Mouse (Mus musculus): ENCODE results near the gene Dhx58.

The Dhx58 gene

DNA sequence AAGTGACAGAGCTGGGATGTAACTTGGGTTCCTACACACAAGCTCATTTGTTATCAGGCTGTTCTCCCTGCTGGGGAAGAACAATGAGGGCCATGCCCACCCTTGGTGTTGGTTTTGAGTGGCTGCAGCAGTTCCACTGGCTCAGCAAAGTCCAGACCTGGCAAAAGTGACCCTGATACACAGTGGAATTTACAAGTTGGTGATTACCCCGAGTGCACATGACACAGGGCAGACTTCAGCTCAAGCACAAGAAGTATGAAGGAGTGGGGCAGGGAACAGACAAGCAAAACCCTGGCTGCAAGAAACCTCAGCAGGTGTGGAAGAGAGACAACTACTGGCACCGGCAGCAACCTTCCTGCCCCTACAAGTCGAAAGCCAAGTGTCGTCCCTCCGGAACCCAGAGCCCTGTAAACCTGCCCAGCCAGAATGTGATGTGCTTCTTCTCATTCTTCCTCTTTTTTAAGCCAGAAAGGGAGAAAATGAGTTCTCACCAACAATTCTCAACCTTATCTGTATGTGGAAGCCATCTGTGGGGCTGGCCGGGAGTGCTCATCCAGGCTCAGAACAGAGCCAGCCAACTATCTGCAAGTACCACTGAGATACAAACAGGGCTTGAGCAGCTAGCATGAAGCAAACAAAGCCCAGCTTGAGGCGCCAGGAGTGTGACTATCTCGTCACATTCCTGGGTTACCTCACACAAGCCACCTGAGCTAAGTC lies 17.9 kb upstream of the Dhx58 start:
- no peak for DNase-seq

DNA sequence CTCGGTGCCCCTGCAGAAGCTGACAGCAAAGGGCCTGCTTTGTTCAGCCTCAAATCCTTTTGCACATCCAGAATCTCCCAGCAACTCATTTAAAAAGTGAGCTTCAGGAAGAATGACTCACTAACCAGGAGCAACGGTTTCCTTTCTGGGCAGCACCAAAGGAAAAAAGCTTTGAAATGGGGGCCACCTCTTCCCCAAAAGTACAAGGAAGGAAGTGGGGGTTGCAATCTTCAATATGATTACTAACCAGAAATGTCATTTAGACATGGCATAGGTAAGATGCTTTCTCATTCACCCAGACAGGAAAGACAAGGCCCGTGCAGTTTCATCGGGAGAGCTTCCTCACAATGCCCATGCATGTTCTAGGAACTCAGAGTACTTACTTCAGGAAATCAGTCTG lies 17.2 kb upstream of the Dhx58 start:
- no peak for DNase-seq

GRCm38 (mm10) chr11:100720345-100720744 lies 16.3 kb upstream of the Dhx58 start:
- DNase-seq: no peak

DNA sequence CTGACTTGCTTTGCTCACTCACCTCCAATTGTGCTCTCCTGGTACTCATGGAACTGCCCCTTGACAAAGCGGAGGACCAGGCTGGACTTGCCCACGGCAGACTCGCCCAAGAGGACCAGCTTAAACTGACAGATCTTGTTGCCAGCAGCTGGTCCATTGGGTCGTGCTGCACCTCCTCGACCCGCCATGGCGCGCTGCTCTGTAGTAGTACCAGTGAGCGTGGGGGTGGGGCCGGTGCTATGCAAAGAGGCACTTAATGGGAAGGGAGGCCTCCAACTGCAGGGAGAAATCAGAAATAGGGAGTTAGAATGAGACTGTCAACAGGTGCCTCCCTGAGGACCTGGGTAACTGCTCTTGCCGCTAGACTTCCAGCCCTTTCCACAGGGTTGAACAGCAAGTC lies 15.8 kb upstream of the Dhx58 start:
- no peak for DNase-seq

- no peak for DNase-seq
Measured at GRCm38 (mm10) chr11:100719312-100719711, 15.2 kb upstream of the Dhx58 start.

- DNase-seq: no peak
Measured at GRCm38 (mm10) chr11:100718866-100719265, 14.8 kb upstream of the Dhx58 start.

DNA sequence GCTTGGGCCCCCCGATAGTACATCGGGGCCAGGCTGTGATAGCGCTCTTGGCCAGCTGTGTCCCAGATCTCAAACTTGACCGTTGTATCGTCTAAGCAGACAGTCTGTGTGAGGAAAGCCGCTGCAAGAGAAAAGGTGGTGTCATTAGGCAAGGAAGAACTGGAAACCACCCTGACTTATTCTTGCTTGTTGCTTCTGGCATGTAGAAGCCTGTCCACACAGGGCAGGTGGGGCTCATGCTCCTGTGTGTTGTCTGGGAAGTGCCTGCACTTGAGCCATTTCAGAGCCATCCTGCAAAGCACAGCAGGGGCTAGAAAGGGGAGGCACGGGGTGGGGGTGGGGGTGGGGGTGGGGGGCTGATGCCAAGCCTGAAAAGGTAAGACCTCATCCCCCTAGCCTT lies 14.4 kb upstream of the Dhx58 start:
- DNase-seq: no peak

DNA sequence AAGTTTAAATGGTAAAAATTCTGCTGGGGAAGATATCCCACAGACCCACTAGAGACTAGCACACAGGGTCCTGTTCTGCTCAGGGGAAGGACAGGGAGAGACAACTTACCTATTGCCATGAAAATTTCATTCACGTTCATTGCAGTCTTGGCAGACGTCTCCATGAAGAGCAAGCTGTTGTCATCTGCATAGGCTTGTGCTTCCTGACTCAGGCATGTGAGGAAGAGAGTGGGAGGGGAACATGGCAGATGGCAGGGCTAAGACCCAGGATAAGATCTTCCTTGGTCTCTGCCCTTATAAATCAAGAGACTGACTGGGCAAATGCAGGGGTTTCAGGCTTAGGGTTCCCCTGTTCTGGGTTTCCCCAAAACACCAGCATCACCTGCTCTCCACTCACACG lies 12.6 kb upstream of the Dhx58 start:
- no peak for DNase-seq

DNA sequence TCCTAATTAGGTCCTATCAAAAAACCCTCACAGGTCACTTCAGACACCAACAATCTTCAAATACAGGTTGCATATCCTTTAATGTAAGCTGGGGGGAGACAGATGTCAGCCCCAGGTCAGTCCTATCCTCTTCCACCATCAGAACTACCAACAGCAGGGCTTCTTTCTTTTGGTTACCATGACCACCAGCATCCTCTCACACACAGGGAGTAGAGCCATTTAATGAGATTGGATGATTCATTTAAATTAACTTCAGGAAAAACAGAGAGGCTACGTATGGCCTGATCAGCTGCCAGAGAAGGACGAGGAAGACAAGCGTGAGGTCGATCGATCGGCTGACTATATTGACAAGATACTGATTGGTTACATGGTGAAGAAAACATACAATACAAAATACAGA lies 10.9 kb upstream of the Dhx58 start:
- DNase-seq: no peak

DNA sequence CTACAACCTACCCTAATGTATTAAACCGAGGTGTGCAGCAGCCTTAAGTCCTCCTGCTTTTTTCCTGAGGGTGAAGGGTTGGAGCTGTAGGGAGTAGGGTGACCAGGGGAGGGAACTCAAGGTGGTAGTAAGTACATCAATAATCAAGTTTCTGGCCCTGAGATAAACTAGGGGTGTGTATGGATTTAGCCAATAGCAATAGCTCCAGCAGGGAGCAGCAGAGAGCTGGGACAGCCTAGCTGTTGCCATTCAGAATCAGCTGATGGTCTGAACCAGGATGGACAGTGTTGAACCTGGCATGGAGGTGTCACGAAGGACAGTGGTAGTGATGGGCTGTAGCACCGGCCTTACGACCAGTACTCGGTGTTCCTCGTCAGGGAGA lies 10.5 kb upstream of the Dhx58 start:
- peak; percentile 82 for DNase-seq

- peak; percentile 93 for DNase-seq
Measured at GRCm38 (mm10) chr11:100713735-100714533, 9.9 kb upstream of the Dhx58 start, which contains the start of gene Hspb9. TSS of gene Hspb9 (plus strand) at chr11:100713850.

GRCm38 (mm10) chr11:100713174-100713573 lies 9.1 kb upstream of the Dhx58 start:
- DNase-seq: no peak

DNA sequence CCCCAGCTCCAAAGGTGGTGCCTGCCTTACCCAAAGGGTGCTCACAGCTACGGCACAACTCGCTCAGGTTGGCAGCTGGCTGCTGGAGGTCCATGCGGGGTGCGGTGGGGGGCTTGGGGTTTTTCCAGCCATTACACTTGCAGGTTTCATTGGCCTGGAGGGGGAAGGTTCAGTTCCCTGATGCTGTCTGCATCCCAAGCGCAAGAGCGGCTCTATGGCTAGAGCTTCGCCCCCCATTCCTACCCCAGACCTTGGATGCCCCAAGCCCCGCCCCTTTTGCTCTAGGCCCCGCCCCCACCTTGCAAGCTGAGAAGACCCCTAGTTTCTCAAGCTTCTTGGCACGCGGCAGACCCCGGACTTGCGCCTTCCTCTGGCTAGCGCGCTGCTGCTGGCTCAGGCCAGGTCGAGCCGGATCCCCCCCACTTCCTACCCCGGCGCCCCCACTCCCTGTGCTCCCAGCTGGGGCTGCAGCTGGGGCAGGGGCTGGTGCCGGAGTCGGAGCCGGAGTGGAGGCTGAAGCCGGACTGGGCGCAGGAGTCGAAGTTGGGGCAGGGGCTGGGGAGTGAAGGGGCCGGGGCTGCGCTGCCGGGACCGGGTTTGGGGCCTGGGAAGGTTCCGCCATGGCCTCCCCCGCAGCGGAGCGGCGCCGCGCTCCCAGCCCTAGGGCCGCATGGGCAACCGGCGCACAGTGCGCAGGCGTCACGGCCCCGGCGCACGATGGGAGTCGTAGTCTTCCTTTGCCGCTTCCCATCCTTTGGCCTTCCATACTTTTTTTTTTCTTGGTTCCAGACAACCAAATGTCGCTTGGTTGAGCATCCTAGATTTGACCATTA lies 7.9 kb upstream of the Dhx58 start, which contains the start of gene Kat2a:
Kat2a (minus strand) TSS at position 683 of the 833 bp plus-strand sequence.
- DNase-seq: peak; percentile 83

DNA sequence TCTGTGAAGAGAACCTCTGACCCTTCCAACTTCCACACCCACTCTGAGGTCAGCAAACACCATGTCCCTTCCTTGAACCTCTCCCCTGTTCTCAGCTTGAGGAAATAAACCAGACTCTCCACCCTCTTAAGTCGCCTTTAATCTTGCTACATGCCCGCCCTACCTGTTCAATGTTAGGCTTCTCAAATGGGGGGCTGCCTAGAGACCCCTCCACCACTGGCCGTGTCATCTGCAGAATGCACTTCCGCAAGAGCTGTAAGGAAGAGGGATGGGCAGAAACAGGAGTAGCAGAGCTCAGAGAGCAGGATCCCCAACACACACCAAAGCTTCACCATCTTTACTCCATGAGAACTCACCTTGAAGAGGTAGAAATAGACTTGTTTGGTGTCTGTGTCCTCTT lies 6.9 kb upstream of the Dhx58 start:
- no peak for DNase-seq

GRCm38 (mm10) chr11:100710528-100710927 lies 6.5 kb upstream of the Dhx58 start:
- DNase-seq: no peak

GRCm38 (mm10) chr11:100709201-100709810 lies 5.2 kb upstream of the Dhx58 start:
- no peak for DNase-seq

DNA sequence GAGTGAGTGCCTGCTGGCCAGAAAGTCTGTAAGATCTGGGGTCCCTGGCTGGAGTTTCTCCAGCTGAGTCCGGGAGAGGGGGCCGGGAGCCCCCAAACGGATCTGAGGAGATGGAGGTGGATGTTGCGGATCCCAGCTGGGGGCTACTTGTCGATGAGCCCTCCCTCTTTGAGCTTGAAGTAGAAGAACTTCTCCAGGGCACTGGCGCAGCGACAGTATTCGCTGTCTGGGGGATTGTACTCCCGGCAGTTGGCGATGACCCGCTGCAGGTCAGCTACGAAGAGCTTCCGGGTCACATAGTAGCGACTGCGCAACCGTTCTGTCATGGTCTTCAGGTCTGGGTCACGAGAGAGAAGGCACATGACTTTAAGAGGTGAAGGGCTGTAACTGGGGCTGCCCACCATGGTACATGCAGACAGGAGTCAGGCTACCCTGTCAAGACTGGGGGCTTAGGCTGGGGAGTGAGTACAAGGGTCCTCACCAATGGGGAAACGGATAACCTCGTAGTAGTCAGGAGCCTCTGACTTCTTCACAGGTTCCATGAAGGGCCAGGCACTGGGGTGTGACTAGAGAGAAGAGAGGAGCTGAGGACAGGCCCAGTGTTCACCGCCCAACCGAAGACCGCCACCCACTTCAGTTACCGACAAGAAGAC lies 1.1 kb upstream of the Dhx58 start:
- DNase-seq: no peak

GRCm38 (mm10) chr11:100703366-100703765 lies 705 bp downstream of the Dhx58 start:
- DNase-seq: no peak

DNA sequence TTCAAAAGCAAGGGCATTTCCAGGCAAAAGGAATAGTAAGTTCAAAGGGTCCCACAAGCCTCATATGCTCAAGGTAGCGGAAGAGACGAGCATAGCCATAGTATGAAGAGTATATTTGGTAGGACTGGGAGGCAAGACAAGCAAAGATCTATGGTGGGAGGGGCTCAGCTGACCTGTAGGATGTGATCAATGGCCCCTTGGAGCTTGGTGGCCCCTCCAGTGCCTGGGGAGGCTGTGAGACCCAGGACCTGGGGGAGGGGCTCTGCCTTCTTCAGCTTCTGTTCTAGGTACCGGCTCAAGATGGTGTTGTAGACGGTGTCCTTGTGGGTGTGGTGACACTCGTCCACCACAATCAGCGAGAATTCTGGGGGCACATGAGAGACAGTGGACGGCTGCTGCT lies 1.2 kb downstream of the Dhx58 start:
- no peak for DNase-seq

DNA sequence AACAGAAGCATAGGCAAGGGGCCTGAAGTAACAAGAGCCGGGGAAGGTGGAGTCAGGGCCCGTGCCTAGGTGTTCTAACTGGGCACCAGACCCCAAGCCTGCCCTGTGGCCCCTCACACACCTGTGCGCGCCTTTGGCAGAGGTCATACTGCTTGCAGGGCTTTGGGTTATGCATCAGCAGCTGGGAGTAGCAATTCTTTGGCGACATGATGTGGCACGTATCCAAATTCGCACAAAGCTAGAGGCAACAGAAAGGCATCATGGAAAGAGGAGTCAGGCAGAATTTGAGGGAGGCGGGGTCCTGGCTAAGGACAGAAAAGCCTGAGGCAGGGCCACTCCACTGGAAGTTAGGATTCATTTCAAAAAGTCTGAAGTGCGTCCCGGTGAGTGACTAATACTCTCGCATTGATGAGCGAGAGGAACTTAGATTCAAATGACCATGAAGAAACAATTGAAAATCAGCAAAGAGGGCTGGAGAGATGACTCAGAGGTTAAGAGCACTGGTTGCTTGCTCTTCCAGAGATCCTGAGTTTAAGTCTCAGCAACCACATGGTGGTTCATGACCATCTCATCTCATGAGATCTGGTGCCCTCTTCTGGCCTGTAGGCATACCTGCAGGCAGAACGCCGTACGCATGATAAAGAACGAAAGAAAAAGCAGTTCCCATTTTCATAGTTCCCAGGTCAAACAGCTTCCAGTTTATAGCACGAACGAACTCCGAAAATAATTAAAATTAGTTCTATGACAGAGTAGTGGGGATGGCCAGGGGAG lies 1.8 kb downstream of the Dhx58 start:
- peak; percentile 72 for DNase-seq

DNA sequence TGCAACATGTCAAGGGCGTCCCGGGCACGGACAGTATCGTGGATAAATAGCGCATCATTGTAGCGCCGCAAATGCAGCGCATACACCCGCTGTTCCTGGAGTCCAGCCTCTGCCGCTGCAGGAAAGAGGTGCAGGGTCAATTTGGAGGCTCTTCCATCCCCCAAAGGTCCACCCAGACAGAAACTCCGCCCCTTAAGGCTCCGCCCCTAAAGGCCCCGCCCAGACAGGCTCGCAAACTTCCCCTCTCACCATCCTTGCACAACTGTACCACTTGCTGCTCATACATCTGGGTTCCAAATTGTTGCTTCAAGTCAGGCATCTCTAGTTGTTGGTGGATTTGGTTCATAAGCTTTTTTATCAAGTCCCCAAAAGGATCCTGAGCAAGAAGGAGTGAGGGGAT lies 2.8 kb downstream of the Dhx58 start:
- peak; percentile 66 for DNase-seq

DNA sequence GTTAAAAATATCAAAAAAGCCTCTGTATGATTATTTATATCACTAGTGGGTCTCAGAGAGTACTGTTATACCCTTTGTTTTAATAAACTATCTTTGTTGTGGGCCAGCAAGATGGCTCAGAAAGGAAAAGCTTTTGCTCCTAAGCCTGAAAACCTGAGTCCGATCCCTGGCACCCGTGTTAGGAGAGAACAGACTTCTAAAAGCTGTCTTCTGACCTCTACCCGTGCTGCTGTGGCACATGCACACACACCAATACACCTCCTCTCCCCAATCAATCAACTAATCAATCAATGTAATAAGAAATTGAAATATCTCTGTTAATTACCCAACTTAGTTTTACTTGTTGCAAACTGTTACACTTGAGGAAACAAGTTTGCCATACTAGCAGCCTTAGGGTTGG lies 3.4 kb downstream of the Dhx58 start:
- no peak for DNase-seq

All from thymus, postnatal 14 days (tissue).